Mouse (Mus musculus) urinary bladder, postnatal 14 days (tissue): ENCODE data around the gene Rad23a.
A peak's percentile ranks its signal among the peaks of the same experiment; 100 is the strongest.

Experiments used
- DNase-seq: peaks from one replicate; pipeline ENCODE4 v3.0.0; 2021; ENCODE audit warnings: low spot score

Rad23a gene

GRCm38 (mm10) chr8:84787523-84788302 is 52.8 kb downstream of the Rad23a start:
- DNase-seq: no peak

GRCm38 (mm10) chr8:84786801-84787467 is 53.5 kb downstream of the Rad23a start:
- no peak for DNase-seq

- peak; percentile 71 for DNase-seq
Observed at GRCm38 (mm10) chr8:84785756-84786677, 54.4 kb downstream of the Rad23a start.

GRCm38 (mm10) chr8:84785506-84785755 is 55.0 kb downstream of the Rad23a start:
- DNase-seq: no peak

- no peak for DNase-seq
Observed at GRCm38 (mm10) chr8:84784681-84785505, 55.6 kb downstream of the Rad23a start.
